Mouse (Mus musculus) liver, postnatal 0 days (tissue): ENCODE results near the gene Strada. TPM values are rescaled to one million over a fixed set of nuclear protein-coding genes. Genes with fewer than 3 reads are reported as not detected.
"Not testable (repeated sequence)": the region's sequence is repeated elsewhere in the genome, so short reads cannot be mapped to it uniquely, and the experiment has no call there.

Experiments
- ATAC-seq: fragments of 200-750 bp; cut with Nextera tagmentation; 2 replicates; pipeline ENCODE4 v1.8.0; 2017; ENCODE audit warnings: mild to moderate bottlenecking, moderate library complexity
- DNase-seq: peaks from one replicate; pipeline ENCODE4 v3.0.0-alpha.2; 2016
- H3K27ac ChIP-seq: fragments of 300-500 bp; sonication (generic); 2 replicates; pipeline ENCODE4 v1.5.1; 2014; ENCODE audit warnings: antibody characterized with exemption, moderate library complexity, mild to moderate bottlenecking, low read depth
- H3K27me3 ChIP-seq: fragments of 300-500 bp; sonication (generic); 2 replicates; pipeline ENCODE4 v1.6.1; 2014; ENCODE audit warnings: low read length, control low read depth, mixed read lengths; ENCODE audit not compliant: insufficient read depth
- H3K36me3 ChIP-seq: fragments of 300-500 bp; sonication (generic); replicated peaks from 2 replicates; pipeline ENCODE4 v1.6.1; 2014; ENCODE audit warnings: mild to moderate bottlenecking, control low read depth, low read length, moderate library complexity, mixed read lengths; ENCODE audit not compliant: insufficient read depth
- H3K4me1 ChIP-seq: fragments of 300-500 bp; sonication (generic); 2 replicates; pipeline ENCODE4 v1.6.1; 2014; ENCODE audit warnings: antibody characterized with exemption, mild to moderate bottlenecking, control low read depth; ENCODE audit not compliant: insufficient read depth
- H3K4me2 ChIP-seq: fragments of 300-500 bp; sonication (generic); 2 replicates; pipeline ENCODE4 v1.6.1; 2014; ENCODE audit warnings: low read depth, mild to moderate bottlenecking, low read length, moderate library complexity, mixed read lengths
- H3K4me3 ChIP-seq: fragments of 300-500 bp; sonication (generic); 2 replicates; pipeline ENCODE4 v1.5.1; 2014; ENCODE audit warnings: low read depth, low read length
- H3K9ac ChIP-seq: fragments of 300-500 bp; sonication (generic); replicated peaks from 2 replicates; pipeline ENCODE4 v1.6.1; 2014; ENCODE audit warnings: mild to moderate bottlenecking, moderate library complexity
- H3K9me3 ChIP-seq: fragments of 300-500 bp; sonication (generic); 2 replicates; pipeline ENCODE4 v1.6.1; 2016; ENCODE audit warnings: mild to moderate bottlenecking, control low read depth, low read length, mixed read lengths
- CTCF ChIP-seq: sonication (generic); IDR thresholded peaks from 2 replicates; pipeline ENCODE4 v1.5.1; 2016; ENCODE audit warnings: antibody characterized with exemption, low read depth
- EP300 ChIP-seq: IDR thresholded peaks from 2 replicates; pipeline ENCODE4 v1.6.1; 2016; ENCODE audit warnings: antibody characterized with exemption, low read depth, mild to moderate bottlenecking
- WGBS: fragments of 180-500 bp; shearing (Covaris S2); extraction: QIAGEN DNeasy Blood & Tissue Kit; methylation state at CpG from one replicate; pipeline ENCODE4 v1.1.7; 2014; ENCODE audit not compliant: insufficient replicate concordance; 5-methylcytosine and 5-hydroxymethylcytosine counted together
- polyA plus RNA-seq: library from polyadenylated mRNA; unstranded; fragments of >200 nt; fragmentation: Nextera tagmentation; extraction: Ambion mirVana; gene quantifications from 2 replicates; pipeline ENCODE4 v1.2.1, GENCODE M21; 2015

The Strada gene
- polyA plus RNA-seq, 1 experiment from 2014 or later = 4.9 TPM

DNA sequence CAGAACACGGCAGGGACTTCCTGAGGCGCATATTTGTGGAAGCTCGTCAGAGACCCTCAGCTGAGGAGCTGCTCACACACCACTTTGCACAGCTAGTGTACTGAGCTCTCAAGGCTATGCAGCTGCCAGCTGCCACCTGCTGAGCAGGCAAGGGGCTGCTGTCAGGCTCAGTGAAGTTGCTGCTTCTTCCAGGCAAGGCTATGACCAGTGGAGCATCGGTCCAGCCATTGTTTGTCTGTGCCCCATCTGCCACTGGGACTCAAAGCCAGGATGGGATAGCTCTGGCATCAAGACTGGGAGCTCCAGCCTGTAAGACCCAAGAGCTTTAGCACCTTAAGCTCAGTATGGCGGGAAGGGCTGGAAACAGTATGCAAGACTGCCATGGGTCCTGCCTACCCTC lies 47.9 kb downstream of the Strada start:
- no peaks in the 10 kb centered on the region for H3K27me3 ChIP-seq
- H3K4me1 ChIP-seq = peaks cover 21% of the 10 kb centered on the region
- WGBS = 74% methylated on average over 5 of the region's 5 CpGs
- ATAC-seq = no peak
- TF ChIP-seq CTCF (0 out of 2 replicates have a peak, but pooled peaks have one; percentile 5), EP300 (no peak)
- H3K4me2 ChIP-seq = no peak overlapping the region
- H3K36me3 ChIP-seq = peaks cover 50% of the 10 kb centered on the region
- no peak overlapping the region for H3K9ac ChIP-seq
- H3K4me3 ChIP-seq = no peak overlapping the region
- no peak overlapping the region for H3K27ac ChIP-seq
- DNase-seq = no peak
- H3K9me3 ChIP-seq = no peaks in the 10 kb centered on the region

GRCm38 (mm10) chr11:106152132-106152531 lies 49.8 kb downstream of the Strada start:
- WGBS = 82% methylated on average over 8 of the region's 8 CpGs
- Histone ChIP-seq H3K9ac (no peak overlapping the region), H3K4me1 (peaks cover 21% of the 10 kb centered on the region), H3K27ac (no peak overlapping the region), H3K4me2 (no peak overlapping the region), H3K36me3 (peaks cover 53% of the 10 kb centered on the region), H3K9me3 (no peaks in the 10 kb centered on the region), H3K27me3 (no peaks in the 10 kb centered on the region), H3K4me3 (no peak overlapping the region)
- ATAC-seq = no peak
- no peak for TF ChIP-seq EP300
- DNase-seq = no peak

DNA sequence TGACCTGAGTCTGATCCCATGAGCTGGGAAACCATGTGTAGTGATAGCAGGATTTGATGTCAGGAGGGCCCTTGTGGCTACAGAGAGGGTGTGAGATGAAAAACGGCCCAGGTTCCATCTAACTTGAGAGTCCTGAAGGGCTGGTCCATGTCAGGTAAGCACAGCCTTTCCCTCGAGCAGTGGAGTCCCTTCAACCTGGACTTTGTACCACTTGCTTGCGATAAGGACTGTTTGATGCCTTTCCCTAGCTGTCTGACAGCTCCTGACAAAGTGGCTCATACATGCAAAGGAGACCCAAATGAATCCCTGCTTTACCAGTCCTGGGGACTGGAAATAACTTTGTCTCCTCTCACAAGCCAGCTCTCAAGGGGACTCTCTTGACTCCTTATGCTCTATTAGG lies 50.7 kb downstream of the Strada start:
- H3K4me1 ChIP-seq = peaks cover 21% of the 10 kb centered on the region
- whole genome bisulfite sequencing = 69% methylated on average over 3 of the region's 3 CpGs
- no peak overlapping the region for H3K9ac ChIP-seq
- TF ChIP-seq CTCF (no peak), EP300 (no peak)
- H3K27ac ChIP-seq = no peak overlapping the region
- H3K27me3 ChIP-seq = no peaks in the 10 kb centered on the region
- H3K4me3 ChIP-seq = no peak overlapping the region
- H3K4me2 ChIP-seq = no peak overlapping the region
- H3K9me3 ChIP-seq = no peaks in the 10 kb centered on the region
- ATAC-seq (no peak), DNase-seq (no peak)
- peaks cover 50% of the 10 kb centered on the region for H3K36me3 ChIP-seq

DNA sequence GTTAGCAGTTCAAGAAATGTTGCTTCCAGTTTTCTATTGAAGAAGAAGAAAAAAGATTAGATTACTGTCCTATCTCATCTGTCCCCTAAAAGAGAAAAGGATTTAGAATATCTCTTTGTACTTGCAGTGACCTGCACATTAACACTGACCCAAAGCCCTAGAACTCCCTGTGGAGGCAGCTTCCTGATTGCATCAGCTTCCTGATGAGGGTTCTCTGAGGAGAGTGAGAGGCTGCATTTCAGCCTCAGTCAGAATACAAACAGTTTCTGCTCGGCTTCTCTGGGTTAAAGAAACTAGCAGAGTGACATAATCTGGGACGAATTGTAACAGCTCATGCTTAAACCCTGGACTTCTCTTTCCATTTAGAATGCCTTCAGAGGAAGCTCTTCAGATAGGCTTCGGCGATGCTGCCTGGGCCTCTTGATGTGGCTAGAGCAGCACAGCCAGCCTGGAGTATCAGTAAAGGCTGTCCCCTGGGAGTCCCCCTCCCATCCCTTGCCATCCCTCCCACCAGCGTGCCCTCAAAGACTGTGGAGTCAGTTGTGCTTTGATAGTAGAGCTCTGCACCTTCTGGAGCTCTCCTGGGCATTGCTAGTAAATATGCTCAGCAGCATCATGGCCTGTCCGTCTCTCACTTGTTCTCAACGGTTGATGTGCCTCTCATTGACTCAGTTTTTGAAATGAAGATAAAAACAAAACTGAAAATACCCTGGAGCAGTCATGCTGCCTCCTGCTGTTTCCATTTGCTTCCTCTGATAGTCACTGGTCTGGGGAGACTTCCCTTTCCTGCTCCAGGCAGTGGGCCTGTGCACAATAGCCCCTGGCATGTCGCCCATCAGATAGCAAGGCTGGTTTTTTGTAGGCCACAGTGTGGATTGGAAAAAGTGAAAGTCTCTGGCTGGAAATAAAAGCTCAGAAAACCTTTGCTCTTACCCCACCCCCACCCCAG lies 67.1 kb downstream of the Strada start:
- Histone ChIP-seq H3K9me3 (no peaks in the 10 kb centered on the region), H3K9ac (peak overlapping the region; percentile 52), H3K27me3 (no peaks in the 10 kb centered on the region), H3K27ac (peak overlapping the region; percentile 86), H3K4me1 (peaks cover 17% of the 10 kb centered on the region), H3K4me2 (peak overlapping the region; percentile 60), H3K4me3 (no peak overlapping the region), H3K36me3 (peaks cover 14% of the 10 kb centered on the region)
- ATAC-seq (peak; percentile 88), DNase-seq (peak; percentile 83)
- TF ChIP-seq CTCF = peak; percentile 37; the same call in 1 of the 2 replicates
- peak; percentile 66 for TF ChIP-seq EP300
- WGBS = 7% methylated on average over 8 of the region's 8 CpGs

DNA sequence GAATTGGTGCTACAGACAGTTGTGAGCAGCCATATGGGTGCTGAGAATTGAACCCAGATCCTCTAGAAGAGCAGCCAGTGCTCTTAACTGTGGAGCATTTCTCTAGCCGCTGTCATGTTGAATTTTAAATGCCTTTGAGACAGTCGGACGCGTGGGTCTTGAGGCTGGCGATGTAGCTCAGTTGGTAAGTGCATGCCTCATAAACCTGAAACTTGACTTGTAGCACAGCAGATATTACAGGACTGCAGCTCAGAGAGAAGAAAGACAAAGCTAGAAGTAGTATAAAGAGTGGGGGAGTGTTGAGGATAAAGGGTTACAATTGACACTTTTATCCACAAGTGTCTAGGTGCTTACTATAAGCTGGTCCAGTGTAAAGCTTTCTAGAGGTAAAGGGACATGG lies 69.5 kb downstream of the Strada start:
- Histone ChIP-seq H3K27me3 (no peaks in the 10 kb centered on the region), H3K36me3 (peaks cover 18% of the 10 kb centered on the region), H3K9ac (no peak overlapping the region), H3K4me2 (no peak overlapping the region), H3K27ac (no peak overlapping the region), H3K4me1 (peaks cover 17% of the 10 kb centered on the region), H3K9me3 (no peaks in the 10 kb centered on the region), H3K4me3 (no peak overlapping the region)
- no peak for ATAC-seq
- no peak for DNase-seq
- WGBS = 90% methylated on average over 5 of the region's 5 CpGs
- no peak for TF ChIP-seq EP300

- ATAC-seq (peak; percentile 27; the same call in 1 of the 2 replicates), DNase-seq (no peak)
- no peaks in the 10 kb centered on the region for H3K27me3 ChIP-seq
- 32% methylated on average over 1 of the region's 1 CpGs for WGBS
- no peak overlapping the region for H3K4me2 ChIP-seq
- H3K27ac ChIP-seq = no peak overlapping the region
- TF ChIP-seq CTCF = no peak
- peak; percentile 67 for TF ChIP-seq EP300
- no peak overlapping the region for H3K9ac ChIP-seq
- no peak overlapping the region for H3K4me3 ChIP-seq
- no peaks in the 10 kb centered on the region for H3K9me3 ChIP-seq
- H3K36me3 ChIP-seq = peaks cover 13% of the 10 kb centered on the region
- peaks cover 5% of the 10 kb centered on the region; the same call in 1 of the 2 replicates for H3K4me1 ChIP-seq
Measured at GRCm38 (mm10) chr11:106129477-106129876, 72.5 kb downstream of the Strada start.

DNA sequence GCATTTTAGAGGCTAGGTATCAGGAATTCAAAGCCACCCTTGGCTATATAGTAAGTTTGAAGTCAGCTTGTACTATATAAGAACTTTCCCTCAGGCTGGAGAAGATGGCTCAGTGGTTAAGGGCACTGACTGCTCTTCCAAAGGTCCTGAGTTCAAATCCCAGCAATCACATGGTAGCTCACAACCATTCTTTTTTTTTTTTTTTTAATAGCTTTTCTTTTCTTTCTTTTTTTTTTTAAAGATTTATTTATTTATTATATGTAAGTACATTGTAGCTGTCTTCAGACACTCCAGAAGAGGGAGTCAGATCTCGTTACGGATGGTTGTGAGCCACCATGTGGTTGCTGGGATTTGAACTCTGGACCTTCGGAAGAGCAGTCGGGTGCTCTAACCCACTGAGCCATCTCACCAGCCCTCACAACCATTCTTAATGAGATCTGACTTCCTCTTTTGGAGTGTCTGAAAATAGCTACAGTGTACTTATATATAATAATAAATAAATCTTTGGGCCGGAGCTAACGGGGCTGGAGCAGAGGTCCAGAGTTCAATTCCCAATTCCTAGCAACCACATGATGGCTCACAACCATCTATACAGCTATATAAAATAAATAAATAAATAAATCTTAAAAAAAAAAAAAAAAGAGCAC lies 75.1 kb downstream of the Strada start:
- H3K4me2 ChIP-seq, H3K4me3 ChIP-seq, H3K4me1 ChIP-seq, H3K9ac ChIP-seq, DNase-seq, ATAC-seq, H3K27me3 ChIP-seq, H3K27ac ChIP-seq, H3K9me3 ChIP-seq: not testable (repeated sequence)
- WGBS = 81% methylated on average over 4 of the region's 6 CpGs
- H3K36me3 ChIP-seq = peaks cover 18% of the 10 kb centered on the region
